Mouse (Mus musculus): ENCODE results near the gene Efcab14. TPM values are rescaled to one million over a fixed set of nuclear protein-coding genes. Genes with fewer than 3 reads are reported as not detected.

Efcab14 gene
- polyA plus RNA-seq (2012; rRNA removed) = 28.4 and 31.7 TPM in 2 replicates

DNA sequence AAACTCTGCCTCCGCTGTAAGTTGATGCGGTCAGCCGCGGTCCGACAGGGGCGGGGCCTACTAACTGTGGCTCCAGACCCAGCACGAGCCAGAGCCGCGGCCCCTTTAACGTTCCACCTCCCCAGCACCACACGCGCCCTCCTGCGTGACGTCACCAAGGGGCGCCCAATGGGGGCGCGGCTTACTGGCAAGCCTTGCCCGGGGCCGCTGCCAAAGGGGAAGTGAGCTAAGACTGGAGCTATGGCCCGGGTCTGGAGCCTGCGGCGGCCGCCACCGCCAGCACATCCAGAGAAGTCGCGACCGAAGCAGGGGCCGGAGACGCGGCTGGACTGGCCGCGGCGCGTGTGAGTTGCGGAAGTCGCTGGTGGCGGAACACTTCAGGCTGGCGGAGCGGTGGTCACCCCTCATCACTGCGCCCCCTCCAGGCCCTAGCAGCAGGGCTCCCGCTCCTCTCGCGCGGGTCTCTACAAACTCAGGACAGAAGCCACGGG lies at the start of gene Efcab14:
TSS of gene Efcab14 (plus strand) at position 194 of the 491 bp plus-strand sequence.
- DNase-seq (ENCODE audit: low spot score) = peak; percentile 96

DNA sequence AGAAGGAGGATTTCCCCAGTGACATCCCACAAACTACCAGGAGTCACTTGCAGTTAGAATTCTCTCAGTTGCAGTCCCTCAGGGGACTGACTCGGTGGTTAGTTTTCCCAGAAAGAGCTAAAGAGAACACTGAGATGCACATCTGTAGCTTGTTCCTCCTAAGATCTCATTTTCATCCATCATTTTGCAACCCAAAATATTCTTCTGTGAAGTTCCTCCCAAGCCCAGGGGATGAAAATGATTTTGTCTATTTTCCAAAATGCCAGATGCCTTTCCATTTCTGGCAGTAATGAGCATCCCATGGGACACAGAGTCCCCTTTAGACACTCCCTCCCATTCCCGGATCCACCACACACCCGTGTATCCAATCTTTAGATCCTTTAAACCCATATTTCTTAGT lies 36.1 kb upstream of the Efcab14 start:
- DNase-seq (ENCODE audit: low spot score) = no peak

DNA sequence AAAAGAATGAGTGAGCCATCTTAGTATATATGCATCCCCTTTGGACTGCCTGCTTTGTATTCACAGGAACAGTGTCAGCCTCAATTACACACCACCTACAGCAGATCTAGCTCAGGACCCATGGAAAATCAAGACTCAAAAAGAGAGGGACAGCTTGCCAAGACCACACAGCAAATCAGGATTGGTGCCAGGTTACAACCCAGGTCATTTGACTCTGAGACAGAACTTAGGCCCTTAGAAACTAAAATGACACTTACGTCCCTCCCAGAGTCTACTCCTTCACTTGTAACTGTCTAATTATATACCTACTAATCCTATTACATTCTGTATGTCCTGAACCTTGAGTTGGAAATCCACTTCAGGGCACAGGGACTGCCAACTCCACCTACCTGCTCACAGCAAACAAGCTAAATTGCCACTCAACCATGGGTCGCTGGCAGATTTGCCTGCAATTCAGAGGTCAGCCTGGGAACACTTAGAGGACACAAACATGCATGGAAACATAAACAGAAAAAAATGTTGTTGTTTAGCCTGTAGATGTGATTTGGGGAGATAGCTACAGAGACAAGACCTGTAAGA lies 33.5 kb upstream of the Efcab14 start:
- DNase-seq (ENCODE audit: low spot score) = no peak

DNA sequence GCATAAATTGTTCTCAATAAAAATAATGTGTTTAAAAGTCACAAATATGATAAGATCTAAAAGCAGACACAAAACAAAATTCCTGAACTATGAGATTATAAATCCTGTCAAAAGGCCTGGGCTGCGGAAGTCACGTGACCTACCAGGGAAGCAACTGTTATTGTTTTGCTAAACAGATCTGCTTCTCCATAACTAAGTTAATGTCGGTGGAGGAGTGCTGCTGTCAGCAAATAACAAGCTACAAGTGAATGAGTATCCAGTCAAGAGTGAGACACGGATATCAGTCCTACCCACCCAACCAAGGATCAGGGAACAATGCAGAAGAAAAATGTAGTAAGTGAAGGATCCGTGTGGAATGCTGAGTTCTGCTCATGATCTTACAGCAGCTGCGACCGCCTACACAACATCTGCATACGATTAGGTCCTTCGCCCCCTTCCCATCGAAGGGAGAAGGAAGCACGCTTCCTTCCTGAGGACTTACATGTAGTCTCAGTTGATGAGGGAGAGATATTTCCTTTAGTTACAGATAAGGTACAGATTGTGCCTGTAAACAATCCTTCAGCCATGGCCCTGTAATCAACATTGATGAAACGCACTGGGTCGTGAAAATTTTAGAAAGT lies 28.5 kb upstream of the Efcab14 start:
- no peak for DNase-seq (ENCODE audit: low spot score)

DNA sequence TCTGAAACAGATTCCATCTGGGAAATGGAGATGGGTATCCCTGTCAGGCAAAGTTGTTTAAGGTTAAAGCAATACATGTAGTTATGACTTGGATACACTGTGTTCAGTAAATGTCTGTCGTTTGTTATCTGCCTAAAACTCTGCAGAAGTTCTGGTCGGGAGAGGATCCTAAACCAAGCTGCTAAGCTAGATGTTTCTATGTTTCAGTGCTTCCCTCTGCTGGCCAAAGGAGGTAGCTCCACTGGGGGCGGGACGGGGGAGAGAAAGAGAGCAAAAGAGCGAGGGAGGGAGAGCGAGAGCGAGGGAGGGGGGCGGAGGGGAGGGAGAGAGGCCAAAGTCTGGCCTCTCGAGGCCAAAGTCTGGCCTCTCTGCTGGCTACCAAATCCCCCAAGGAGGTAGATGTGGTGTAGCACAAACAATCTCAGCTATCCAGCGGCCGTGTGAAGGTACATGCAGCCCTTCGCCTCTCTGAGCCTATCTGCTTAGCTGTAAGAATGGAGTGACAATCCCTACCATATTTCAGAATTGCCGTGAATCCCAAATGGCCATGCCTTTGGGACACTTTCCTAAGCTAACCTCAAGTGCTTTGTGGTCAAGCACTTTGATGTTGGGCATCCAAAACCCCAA lies 27.6 kb upstream of the Efcab14 start:
- peak; percentile 51 for DNase-seq (ENCODE audit: low spot score)

DNA sequence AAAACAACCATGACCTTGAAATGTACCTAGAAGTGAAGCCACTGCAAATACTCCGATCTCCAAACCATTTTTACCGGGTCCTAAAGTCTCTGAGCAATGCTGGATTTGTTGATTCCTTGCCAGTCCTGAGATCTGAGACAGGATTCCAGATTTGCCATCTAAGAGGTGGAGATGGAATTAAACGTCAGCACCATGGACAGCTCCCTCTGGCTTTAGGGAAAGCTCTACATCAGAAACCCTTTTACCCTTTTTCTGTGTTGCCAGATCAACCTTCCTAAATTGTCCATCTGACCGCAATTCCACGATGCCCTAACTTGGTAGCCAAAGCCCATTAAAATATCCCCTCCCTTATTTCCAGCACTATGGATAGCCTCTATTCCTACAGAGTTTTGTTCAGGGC lies 8.8 kb upstream of the Efcab14 start:
- no peak for DNase-seq (ENCODE audit: low spot score)

DNA sequence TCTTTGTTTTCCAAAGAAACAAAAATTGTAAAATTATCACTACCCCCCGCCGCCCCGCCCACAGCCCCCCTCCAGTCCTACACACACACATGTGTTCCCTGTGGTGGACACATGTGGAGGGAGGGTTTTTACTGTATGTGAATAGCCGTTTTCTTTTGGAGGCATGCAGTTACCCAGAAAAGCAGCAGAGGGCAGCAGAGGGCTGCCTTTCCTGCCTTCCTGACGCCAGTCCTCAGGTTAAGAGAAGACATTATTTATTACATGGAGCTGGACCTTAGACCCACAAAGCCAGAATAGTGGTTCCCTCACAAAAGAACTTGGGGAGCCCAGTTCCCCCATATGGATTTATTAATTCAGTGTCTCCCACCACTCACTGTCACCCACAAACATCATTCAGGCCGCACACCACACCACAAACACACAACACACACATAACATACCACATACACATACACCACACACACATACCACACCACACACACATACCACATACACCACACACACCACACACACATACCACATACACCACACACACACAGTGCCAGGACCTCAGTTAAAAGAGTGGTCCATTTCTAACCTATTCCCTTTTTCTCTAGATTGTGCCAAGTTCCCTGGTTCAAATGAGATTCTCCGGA lies 5.8 kb upstream of the Efcab14 start:
- DNase-seq (ENCODE audit: low spot score) = peak; percentile 34

DNA sequence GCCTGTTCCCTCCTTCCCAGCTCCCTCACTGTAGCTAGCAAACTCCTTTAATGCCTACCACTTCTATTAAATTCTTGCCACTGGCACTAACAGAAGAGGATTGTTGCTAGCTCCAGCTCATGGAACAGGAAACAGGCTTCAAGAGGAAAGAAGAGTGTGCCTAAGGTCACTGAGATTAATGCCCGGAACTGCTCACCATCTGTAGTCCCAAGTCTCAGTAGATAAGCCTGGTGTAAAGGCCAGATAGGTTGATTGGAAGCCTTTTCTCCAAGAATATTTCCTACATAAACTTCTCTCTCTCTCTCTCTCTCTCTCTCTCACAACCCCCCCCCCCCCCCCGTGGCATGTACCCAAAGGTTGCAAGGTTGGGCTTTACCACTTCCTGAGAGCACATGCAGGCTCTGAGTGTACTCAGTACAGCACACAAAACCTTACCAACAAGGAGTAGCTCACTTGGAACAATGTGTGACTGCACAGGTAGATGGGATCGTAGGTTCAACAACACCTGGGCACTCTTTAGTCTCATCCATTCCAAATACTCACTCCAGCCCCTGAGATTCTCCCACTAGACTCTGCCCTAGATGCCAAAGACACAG lies 5.2 kb upstream of the Efcab14 start:
- no peak for DNase-seq (ENCODE audit: low spot score)

DNA sequence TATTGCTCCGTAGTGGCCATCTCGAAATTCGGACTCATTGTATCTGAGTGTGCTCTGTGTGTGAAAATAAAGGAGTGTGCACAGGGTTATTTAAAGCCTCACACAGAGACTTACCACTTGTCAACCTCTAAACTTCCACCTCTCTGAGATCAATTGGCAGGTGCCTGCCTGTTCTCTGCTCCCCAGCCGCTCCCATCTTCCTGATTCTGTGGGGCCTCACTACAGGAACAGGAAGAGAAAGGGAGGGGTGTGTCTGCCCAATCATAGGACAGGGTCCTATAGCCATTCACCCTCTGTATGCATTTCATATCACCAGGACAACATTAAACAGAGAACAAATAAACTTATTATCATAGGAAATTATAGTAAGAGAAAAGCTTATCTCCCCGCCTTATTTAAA lies 3.8 kb upstream of the Efcab14 start:
- DNase-seq (ENCODE audit: low spot score) = no peak

DNA sequence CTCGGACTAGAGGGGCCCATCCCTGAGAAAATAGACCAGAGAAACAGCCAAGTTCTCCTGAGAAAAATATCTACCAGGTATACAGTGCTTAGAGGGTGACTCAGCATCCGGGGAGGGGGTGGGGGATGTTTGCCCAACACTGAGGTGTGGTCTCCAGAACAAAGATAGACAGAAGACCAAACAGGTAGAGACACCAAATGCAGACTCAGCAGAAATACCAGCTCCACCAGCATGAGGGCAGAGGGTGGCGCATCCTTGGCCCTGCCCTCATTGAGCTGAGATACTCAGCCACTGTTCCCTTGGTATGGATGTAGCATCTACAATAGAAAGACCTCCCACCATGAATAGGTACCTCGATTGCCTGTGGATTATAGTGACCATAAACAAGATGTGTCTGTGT lies 2.7 kb upstream of the Efcab14 start:
- no peak for DNase-seq (ENCODE audit: low spot score)

DNA sequence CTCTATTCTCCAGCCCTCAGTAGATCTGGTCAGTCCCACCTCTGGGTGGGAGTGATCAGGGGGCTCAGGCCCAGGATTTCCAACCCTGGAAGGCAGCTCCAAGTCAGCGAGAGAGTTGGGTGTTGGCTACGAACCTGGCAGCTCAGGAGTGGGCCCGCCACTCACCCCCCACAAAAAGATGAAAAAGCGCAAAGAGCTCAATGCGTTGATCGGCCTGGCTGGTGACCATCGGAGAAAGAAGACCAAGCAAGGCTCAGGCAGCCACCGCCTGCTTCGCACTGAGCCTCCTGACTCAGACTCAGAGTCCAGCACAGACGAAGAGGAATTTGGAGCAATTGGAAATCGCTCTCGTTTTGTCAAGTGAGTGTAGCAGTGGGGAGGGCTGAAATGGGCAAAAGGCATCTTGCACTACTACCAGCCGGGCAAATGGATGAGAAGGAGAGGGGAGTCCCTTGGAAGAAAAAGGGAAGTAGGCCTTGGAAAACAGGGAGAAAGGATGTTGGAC lies 989 bp downstream of the Efcab14 start:
- no peak for DNase-seq (ENCODE audit: low spot score)

DNA sequence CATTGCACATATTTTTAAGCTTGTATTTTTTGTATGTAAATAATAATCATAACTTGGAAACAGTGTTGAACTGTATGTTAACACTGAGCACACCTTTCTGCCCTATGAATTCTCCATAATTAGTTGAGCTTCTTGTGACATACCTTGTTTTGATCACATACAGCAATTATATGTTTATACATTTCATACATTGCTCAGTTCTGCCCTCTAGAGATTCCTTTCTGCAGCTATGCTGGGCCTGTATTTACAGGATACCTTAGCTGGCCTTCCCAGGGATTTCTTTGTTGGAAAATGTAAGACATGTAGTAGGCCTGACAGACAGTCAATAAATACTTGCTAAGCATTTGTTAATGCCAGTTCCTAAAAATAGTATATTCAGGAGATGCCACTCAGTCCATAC lies 5.1 kb downstream of the Efcab14 start:
- no peak for DNase-seq (ENCODE audit: low spot score)

DNA sequence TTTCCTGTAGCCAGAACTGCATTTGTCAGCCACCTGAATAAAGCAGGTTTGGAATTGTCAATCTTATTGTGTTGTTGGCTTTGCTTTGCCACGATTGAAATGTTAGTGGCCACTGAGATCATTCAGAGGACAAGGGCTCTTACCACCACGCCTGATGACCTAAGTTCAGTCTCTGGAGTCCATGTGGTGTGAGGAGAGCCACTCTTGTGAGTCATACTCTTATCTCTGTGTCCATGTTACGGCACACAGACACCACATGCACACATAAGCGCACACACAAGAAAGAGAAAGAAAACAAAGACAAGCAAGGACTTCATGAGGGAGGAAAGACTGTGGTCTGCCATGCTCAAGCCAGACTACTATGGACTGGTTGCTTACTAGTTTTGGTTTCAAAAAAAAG lies 5.6 kb downstream of the Efcab14 start:
- no peak for DNase-seq (ENCODE audit: low spot score)

DNA sequence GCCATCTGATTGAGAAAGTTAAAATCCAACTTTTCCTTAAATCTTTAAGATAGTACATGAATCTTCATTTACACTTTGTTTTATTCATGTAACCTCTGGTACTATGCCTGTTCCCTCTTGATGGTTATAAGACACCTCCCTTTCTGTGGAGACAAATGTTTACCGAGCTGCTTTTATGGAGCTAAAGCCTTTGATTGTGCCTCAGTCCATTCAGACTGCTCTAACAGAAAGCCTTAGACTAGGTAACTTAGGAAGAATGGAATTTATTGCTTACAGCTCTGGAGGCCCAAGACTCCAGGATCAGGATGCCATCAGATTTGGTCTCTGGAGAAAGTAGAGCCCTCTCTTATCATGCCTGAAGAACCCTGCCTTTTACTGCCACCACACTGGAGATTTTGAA lies 10.6 kb downstream of the Efcab14 start:
- no peak for DNase-seq (ENCODE audit: low spot score)

DNA sequence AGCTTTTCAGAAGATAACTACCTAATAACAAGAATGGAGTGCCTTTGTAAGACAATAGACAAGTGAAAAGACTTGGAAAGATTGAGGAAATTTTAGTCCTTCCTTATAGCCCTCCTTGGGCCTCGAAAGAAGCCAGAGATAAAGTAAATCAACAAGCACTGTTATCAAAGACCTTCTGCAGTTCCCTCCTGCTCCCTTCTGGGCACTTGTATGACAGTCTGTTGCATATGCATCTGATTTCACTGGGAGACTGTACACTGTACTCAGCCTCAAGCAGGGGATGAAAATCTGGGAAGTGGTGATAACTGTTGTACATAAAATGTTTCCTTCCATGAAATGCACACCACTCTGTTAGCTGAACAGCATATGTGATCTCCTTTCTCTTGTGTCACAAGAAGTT lies 11.8 kb downstream of the Efcab14 start:
- no peak for DNase-seq (ENCODE audit: low spot score)

DNA sequence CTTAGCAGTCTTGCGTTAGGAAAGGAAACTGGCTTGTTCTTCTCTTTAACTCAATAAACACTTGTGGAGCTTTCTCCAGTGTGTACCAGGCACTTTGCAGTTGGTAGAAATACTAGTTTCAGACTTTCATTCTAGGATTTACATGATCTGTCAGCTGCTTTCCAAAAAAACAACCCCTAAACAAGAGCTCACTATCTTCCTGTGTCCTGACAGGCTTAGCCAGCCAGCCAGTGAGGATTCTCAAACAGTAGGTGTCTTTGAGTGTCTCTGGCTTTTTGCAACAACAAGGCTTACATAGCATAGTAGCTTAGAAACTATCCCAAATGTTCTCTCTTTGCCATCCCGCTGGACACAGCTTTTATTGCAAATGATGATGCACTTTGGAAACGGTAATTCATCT lies 16.6 kb downstream of the Efcab14 start:
- no peak for DNase-seq (ENCODE audit: low spot score)

DNA sequence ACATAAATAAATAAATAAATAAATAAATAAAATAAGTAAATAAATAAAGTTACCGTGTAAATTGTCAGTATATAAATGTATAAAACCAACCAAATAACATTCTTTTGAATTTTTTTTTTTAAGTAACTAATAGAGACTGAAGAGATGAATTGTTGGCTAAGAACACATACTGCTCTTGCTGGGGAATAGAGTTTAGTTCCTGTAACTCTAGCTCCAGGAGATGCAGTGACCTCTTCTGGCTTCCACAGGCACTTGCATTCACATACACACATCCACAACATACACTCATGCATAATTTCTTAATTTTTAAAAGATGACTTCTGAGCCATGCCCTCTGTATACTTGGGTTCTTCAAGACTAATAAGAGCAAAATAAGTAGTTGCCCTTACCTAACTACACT lies 17.3 kb downstream of the Efcab14 start:
- no peak for DNase-seq (ENCODE audit: low spot score)

DNA sequence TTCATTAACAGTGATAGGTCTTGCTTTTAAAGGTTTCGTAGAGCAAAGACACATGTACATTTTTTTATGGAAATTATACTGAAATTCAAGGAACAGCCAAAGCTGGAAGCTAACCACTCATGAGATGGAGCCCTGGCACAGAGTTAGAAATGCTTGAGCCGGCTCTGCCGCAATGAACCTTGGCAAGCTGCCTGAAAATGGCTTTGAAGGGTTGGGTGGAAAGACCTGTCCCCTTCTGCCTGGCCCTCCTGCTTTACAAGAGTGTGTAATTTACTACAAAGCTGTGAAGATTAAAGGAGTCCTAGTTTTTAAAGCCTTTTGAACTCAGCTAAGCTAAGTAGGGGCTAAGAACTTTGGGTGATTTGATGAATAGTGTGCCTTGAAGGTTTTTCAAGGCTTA lies 23.7 kb downstream of the Efcab14 start:
- no peak for DNase-seq (ENCODE audit: low spot score)

DNA sequence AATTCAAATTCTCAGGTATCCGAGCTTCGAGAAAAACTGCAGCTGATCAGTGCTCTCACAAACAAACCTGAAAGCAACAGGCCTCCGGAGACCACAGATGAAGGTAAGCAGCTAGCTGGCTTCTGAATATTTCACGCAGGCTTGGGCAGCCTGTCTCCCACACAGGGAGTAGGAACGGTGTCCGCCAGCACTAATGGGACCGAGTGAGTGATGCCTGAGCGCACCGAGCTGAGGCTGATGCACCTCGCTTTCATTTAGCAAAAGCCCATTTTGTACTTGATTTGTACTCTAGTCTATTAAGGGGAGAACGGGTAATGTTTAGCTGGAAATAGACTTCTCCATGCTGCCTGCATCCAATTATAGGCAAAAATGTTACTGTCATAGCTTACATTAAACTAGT lies 27.0 kb downstream of the Efcab14 start:
- DNase-seq (ENCODE audit: low spot score) = no peak

DNA sequence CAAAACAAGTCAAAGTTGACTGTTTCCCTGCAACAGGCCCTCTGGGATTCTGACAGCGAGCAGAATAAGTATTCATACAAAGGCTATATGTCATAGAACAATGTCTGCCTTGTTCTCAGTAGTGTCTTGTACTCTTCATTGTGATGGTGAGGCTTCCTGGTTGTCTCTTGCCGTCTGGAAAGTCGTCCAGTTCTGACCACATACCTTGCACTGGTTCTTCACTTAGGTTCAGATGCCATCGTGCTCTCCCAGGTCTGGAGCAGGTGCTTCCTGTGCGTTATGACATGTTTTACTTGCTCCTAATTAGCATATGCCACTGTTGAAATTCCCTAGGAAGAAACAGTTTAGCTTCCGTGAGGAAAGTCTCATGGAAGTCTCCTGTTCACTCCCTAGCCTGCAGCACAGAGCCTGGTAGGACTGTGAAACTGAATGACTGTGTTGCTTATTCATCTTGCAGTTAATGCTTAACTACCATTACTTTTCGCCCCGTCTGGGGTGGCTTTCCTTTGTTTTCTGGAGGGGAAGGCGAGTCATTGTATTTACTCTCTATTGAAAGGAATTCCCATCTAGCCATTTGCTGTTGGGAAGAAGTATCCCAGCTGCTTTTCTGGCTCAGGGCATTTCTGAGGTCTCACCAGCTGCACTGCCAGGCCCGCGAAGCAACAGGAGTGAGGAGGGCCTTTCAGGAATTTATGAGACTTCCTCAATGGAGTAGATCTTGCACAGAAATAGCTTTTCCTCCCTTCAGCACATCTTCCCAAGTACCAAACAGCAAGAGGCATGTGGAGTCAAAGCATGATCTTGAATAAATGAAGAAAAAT lies 30.3 kb downstream of the Efcab14 start:
- no peak for DNase-seq (ENCODE audit: low spot score)

DNA sequence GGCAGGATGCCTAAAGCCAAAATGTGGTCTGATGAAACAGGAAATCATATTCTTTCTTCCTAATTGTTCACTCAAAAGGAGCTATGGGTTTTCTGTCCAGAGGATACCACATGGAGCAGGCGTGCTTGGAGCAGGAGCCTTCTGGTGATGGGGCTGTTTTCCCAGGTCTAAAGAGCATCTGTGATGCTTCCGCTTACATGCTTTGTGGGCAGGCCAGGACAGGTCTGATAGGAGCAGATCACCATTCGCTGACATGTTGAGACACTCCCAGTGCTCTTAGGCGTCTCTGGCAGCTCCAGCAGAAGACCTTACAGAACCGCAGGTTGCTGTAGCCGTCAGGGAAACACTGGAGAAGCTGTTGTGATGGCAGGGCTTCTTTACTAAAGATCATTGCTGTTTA lies 37.5 kb downstream of the Efcab14 start:
- no peak for DNase-seq (ENCODE audit: low spot score)

All from urinary bladder, adult 2 months (tissue).